Mouse (Mus musculus) kidney, postnatal 10 days (tissue): ENCODE results near the gene Eml1.
A peak's percentile ranks its signal among the peaks of the same experiment; 100 is the strongest.

ENCODE experiments used
- DNase-seq: peaks from one replicate; pipeline ENCODE4 v3.0.0; 2021; ENCODE audit warnings: mixed read lengths

Eml1 gene

GRCm38 (mm10) chr12:108374689-108375088 lies 3.9 kb downstream of the Eml1 start:
- DNase-seq, result peak; percentile 4

GRCm38 (mm10) chr12:108378379-108379133 lies 7.8 kb downstream of the Eml1 start:
- no peak for DNase-seq

GRCm38 (mm10) chr12:108386476-108387232 lies 15.9 kb downstream of the Eml1 start:
- peak; percentile 65 for DNase-seq

GRCm38 (mm10) chr12:108389718-108390117 lies 19.0 kb downstream of the Eml1 start:
- no peak for DNase-seq

- no peak for DNase-seq
Observed at GRCm38 (mm10) chr12:108392254-108393044, 21.7 kb downstream of the Eml1 start.

GRCm38 (mm10) chr12:108393082-108393481 lies 22.3 kb downstream of the Eml1 start:
- no peak for DNase-seq

GRCm38 (mm10) chr12:108393637-108394036 lies 22.9 kb downstream of the Eml1 start:
- DNase-seq, result peak; percentile 96

GRCm38 (mm10) chr12:108394534-108395284 lies 24.0 kb downstream of the Eml1 start:
- no peak for DNase-seq

GRCm38 (mm10) chr12:108395285-108395660 lies 24.5 kb downstream of the Eml1 start:
- DNase-seq, result peak; percentile 48

- peak; percentile 50 for DNase-seq
Observed at GRCm38 (mm10) chr12:108396081-108396947, 25.6 kb downstream of the Eml1 start.

- no peak for DNase-seq
Observed at GRCm38 (mm10) chr12:108398681-108399080, 27.9 kb downstream of the Eml1 start.

- DNase-seq, result no peak
Observed at GRCm38 (mm10) chr12:108399191-108399590, 28.4 kb downstream of the Eml1 start.

- DNase-seq, result no peak
Observed at GRCm38 (mm10) chr12:108400951-108401350, 30.2 kb downstream of the Eml1 start.

GRCm38 (mm10) chr12:108403957-108404356 lies 33.2 kb downstream of the Eml1 start:
- peak; percentile 74 for DNase-seq

GRCm38 (mm10) chr12:108409100-108409499 lies 38.3 kb downstream of the Eml1 start:
- no peak for DNase-seq

GRCm38 (mm10) chr12:108410416-108411208 lies 39.9 kb downstream of the Eml1 start:
- no peak for DNase-seq

GRCm38 (mm10) chr12:108414932-108415331 lies 44.2 kb downstream of the Eml1 start:
- no peak for DNase-seq

- DNase-seq, result no peak
Observed at GRCm38 (mm10) chr12:108419570-108419969, 48.8 kb downstream of the Eml1 start.

- DNase-seq, result no peak
Observed at GRCm38 (mm10) chr12:108421477-108421876, 50.7 kb downstream of the Eml1 start.

- peak; percentile 79 for DNase-seq
Observed at GRCm38 (mm10) chr12:108422495-108422857, 51.7 kb downstream of the Eml1 start.
